9 mouse cellular contexts compared by ENCODE assay signal in genomic region chr1:165018692-165019309, GRCm38 (mm10).
DNase-seq lines count a peak whose midpoint lies in the region; ATAC-seq lines count a peak whose summit lies in the region.
"Had no signal": no experiment of that assay in that cellular context is flagged by ENCODE, and none has a peak within 500 bp of the region (broad histone marks: within the 10 kb centered on the region; RNA-seq: fewer than 3 reads in every experiment).

No protein-coding gene starts in this region.

- WGBS in kidney, embryonic 14.5 days, result 14% methylated on average over 16 of the region's 16 CpGs
- WGBS in limb, embryonic 13.5 days, result 19% methylated on average over 16 of the region's 16 CpGs

- H3K4me3 ChIP-seq in kidney, embryonic 14.5 days (ENCODE audit: low read length), result peak overlapping the region; percentile 26
- peak overlapping the region; percentile 40 for H3K4me3 ChIP-seq in limb, embryonic 13.5 days

- H3K36me3 ChIP-seq in kidney, embryonic 14.5 days (ENCODE audit: control insufficient read depth, insufficient read depth, low read length), result no peaks in the 10 kb centered on the region
- H3K36me3 ChIP-seq in limb, embryonic 13.5 days, result no peaks in the 10 kb centered on the region

- H3K4me2 ChIP-seq in kidney, embryonic 14.5 days (replicated peaks; ENCODE audit: low read depth, low read length), result peak overlapping the region; percentile 39
- H3K4me2 ChIP-seq in limb, embryonic 13.5 days (replicated peaks), result peak overlapping the region; percentile 61

- DNase-seq in kidney, adult 18-20 months, result no peak
- DNase-seq in cerebellum, adult 9-11 months, result peak; percentile 53
- DNase-seq in gonadal fat pad, adult 2 months (ENCODE audit: low read depth), result peak; percentile 5
- peak; percentile 88 for DNase-seq in retina, postnatal 1 day
- DNase-seq in spleen, adult 18-20 months, result no peak
- no peak for DNase-seq in gastrocnemius, postnatal 25 days

- H3K9ac ChIP-seq in kidney, embryonic 14.5 days (ENCODE audit: low read depth, low read length), result no peak overlapping the region; the same call in 1 of the 2 replicates
- peak overlapping the region; percentile 43; the same call in 1 of the 2 replicates for H3K9ac ChIP-seq in limb, embryonic 13.5 days

- no peak overlapping the region for H3K27ac ChIP-seq in kidney, embryonic 14.5 days (ENCODE audit: low read depth, low read length)
- no peak overlapping the region for H3K27ac ChIP-seq in limb, embryonic 13.5 days
- H3K27ac ChIP-seq: macrophage had no signal

- ATAC-seq in kidney, embryonic 14.5 days (ENCODE audit: low FRiP score, low TSS enrichment), result peak; percentile 94
- peak; percentile 93 for ATAC-seq in limb, embryonic 13.5 days (ENCODE audit: low FRiP score, low read depth)

- H3K27me3 ChIP-seq in kidney, embryonic 14.5 days (ENCODE audit: control insufficient read depth, insufficient read depth, low read length), result no peaks in the 10 kb centered on the region
- H3K27me3 ChIP-seq in limb, embryonic 13.5 days, result no peaks in the 10 kb centered on the region

- no peaks in the 10 kb centered on the region for H3K9me3 ChIP-seq in kidney, embryonic 14.5 days (ENCODE audit: control insufficient read depth, low read length)
- H3K9me3 ChIP-seq in limb, embryonic 13.5 days, result no peaks in the 10 kb centered on the region

- no peaks in the 10 kb centered on the region for H3K4me1 ChIP-seq in kidney, embryonic 14.5 days (ENCODE audit: control insufficient read depth, insufficient read depth, low read length)
- peaks cover 6% of the 10 kb centered on the region; the same call in 1 of the 2 replicates for H3K4me1 ChIP-seq in limb, embryonic 13.5 days

Comparison
In these comparisons a context has a peak if more than half of its experiments do, and no peak if none do; other contexts are left out.
1. DNase-seq: peak in cerebellum, adult 9-11 months (single experiment), gonadal fat pad, adult 2 months (single experiment) and retina, postnatal 1 day (single experiment); none in kidney, adult 18-20 months (single experiment), spleen, adult 18-20 months (0 of 2) and gastrocnemius, postnatal 25 days (single experiment).